Mouse (Mus musculus) heart, embryonic 16.5 days (tissue): ENCODE data around the gene Gpr171. TPM values are rescaled to one million over a fixed set of nuclear protein-coding genes. Genes with fewer than 3 reads are reported as not detected.
"Not testable (repeated sequence)": the region's sequence is repeated elsewhere in the genome, so short reads cannot be mapped to it uniquely, and the experiment has no call there.

ENCODE experiments used
- ATAC-seq: fragments of 200-750 bp; cut with Nextera tagmentation; replicated peaks from 2 replicates; pipeline ENCODE4 v1.8.0; 2017; ENCODE audit warnings: moderate number of reproducible peaks; ENCODE audit not compliant: insufficient read depth, low FRiP score; ENCODE audit errors: extremely low read depth
- H3K27ac ChIP-seq: fragments of 300-500 bp; sonication (generic); 2 replicates; pipeline ENCODE4 v1.5.1; 2014; ENCODE audit warnings: mild to moderate bottlenecking, low read length, control low read depth, moderate library complexity
- H3K27me3 ChIP-seq: fragments of 300-500 bp; sonication (generic); 2 replicates; pipeline ENCODE4 v1.6.1; 2014; ENCODE audit warnings: low read length, mixed read lengths; ENCODE audit not compliant: control insufficient read depth, insufficient read depth
- H3K36me3 ChIP-seq: fragments of 300-500 bp; sonication (generic); 2 replicates; pipeline ENCODE4 v1.6.1; 2014; ENCODE audit not compliant: control insufficient read depth, insufficient read depth
- H3K4me1 ChIP-seq: fragments of 300-500 bp; sonication (generic); 2 replicates; pipeline ENCODE4 v1.6.1; 2014; ENCODE audit warnings: low read length, mixed read lengths; ENCODE audit not compliant: control insufficient read depth, insufficient read depth
- H3K4me2 ChIP-seq: fragments of 300-500 bp; sonication (generic); 2 replicates; pipeline ENCODE4 v1.6.1; 2014; ENCODE audit warnings: low read depth, mild to moderate bottlenecking, control low read depth, low read length
- H3K4me3 ChIP-seq: fragments of 300-500 bp; sonication (generic); 2 replicates; pipeline ENCODE4 v1.5.1; 2014; ENCODE audit warnings: mild to moderate bottlenecking, control low read depth, low read length
- H3K9ac ChIP-seq: fragments of 300-500 bp; sonication (generic); 2 replicates; pipeline ENCODE4 v1.6.1; 2014; ENCODE audit warnings: low read length, control low read depth
- H3K9me3 ChIP-seq: fragments of 300-500 bp; sonication (generic); replicated peaks from 2 replicates; pipeline ENCODE4 v1.6.1; 2016; ENCODE audit warnings: low read length; ENCODE audit not compliant: control insufficient read depth
- WGBS: fragments of 180-500 bp; shearing (Covaris S2); extraction: QIAGEN DNeasy Blood & Tissue Kit; methylation state at CpG from one replicate; pipeline ENCODE4 v1.1.7; 2014; 5-methylcytosine and 5-hydroxymethylcytosine counted together
- polyA plus RNA-seq: library from polyadenylated mRNA; unstranded; fragments of >200 nt; fragmentation: Nextera tagmentation; extraction: Ambion mirVana; gene quantifications from 2 replicates; pipeline ENCODE4 v1.2.1, GENCODE M21; 2015

The Gpr171 gene
- polyA plus RNA-seq, 1 experiment from 2014 or later: 3.5 TPM

DNA sequence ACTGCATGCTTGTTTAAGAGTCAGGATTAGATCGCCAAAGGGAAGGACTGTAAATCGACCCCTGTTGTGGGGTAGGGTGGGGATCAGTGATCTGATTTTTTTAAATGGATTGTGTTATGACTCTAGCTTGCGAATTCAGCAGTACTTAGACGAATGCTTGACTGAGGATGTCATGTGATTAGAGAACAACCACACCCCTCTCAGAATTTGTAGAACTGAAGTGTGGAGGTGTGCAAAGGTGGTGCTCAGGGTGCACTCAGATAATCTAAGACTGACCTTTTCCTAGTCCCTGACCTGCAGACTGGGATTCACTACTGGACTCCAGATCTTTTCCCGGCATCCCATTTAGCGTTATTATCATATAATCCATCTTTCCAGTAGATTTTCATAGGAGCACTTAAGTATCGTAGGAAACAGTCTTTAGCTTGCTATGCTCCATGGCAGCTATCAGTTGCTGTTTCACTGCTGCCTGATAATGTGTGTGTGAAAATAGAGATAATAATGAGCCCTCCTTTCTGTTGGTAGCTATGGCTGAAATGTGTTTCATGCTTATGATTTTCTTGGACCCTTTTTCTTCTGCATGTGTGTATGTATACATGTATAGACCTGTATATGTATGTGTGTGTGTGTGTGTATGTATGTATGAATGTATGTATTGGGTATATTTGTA, 20.3 kb upstream of the Gpr171 start:
- Histone ChIP-seq H3K4me1 (peaks cover 17% of the 10 kb centered on the region), H3K27me3 (no peaks in the 10 kb centered on the region), H3K9me3 (no peaks in the 10 kb centered on the region), H3K4me3 (no peak overlapping the region), H3K27ac (no peak overlapping the region; the same call in 1 of the 2 replicates), H3K4me2 (no peak overlapping the region), H3K9ac (no peak overlapping the region), H3K36me3 (no peaks in the 10 kb centered on the region)
- no peak for ATAC-seq
- 62% methylated on average over 7 of the region's 7 CpGs for WGBS

DNA sequence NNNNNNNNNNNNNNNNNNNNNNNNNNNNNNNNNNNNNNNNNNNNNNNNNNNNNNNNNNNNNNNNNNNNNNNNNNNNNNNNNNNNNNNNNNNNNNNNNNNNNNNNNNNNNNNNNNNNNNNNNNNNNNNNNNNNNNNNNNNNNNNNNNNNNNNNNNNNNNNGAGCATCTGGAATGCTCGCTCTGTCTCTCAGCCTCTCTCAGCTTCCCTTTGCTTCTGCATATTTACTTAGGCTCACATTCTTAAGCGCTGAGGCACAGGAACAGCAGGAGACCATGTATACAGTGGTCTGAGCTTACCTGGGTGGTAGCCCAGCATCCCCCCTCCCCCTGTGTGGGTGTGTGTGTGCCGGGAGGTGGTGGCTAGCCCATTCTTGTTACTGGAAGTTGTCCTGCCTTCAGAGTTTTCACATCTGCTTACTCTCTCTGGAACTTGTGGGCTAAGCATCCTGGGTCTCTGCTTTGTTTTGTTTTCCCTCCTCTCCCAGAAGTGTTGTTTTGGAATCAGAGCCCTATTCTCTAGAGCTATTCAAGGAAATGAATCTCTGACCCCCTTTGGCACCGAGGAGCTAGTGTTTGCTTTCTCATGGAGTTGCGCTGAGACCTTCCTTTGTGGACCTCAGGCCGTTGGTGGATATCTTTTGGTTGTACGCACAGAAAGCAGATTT, 19.6 kb upstream of the Gpr171 start:
- no peak overlapping the region for H3K4me3 ChIP-seq
- H3K36me3 ChIP-seq: no peaks in the 10 kb centered on the region
- WGBS: 47% methylated on average over 7 of the region's 7 CpGs
- peaks cover 17% of the 10 kb centered on the region for H3K4me1 ChIP-seq
- peak overlapping the region; percentile 58 for H3K27ac ChIP-seq
- H3K27me3 ChIP-seq: no peaks in the 10 kb centered on the region
- ATAC-seq: no peak
- H3K9me3 ChIP-seq: no peaks in the 10 kb centered on the region
- no peak overlapping the region for H3K9ac ChIP-seq
- no peak overlapping the region for H3K4me2 ChIP-seq

DNA sequence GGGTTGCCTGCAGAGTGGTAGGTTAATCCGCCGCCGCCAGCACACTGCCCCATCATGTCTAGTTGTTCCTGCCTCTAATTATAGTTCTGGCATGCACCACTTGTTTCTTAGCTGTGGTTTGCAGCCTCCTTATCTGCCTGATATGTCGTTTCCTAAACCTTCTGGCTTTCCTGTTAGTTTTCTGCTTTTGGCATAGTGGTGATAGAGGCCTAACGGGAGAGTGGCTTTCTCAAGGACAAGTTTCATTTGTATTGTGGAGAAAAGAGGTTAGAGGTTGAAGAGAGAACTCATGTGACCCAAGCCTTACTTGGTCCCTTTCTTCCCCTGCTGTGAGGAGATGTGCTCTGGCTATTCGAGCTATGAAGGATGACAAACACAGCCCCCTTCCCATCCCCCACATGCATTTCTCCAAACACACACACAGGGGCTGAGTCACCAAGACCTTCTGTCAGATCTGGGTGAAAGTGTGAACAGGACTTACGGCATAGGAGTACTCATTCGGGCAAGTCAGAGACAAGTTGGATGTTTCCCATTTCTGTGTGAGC, 12.4 kb upstream of the Gpr171 start:
- peak overlapping the region; percentile 90 for H3K27ac ChIP-seq
- H3K36me3 ChIP-seq: peaks cover 2% of the 10 kb centered on the region; the same call in 1 of the 2 replicates
- peak overlapping the region; percentile 15; the same call in 1 of the 2 replicates for H3K9ac ChIP-seq
- H3K9me3 ChIP-seq: no peaks in the 10 kb centered on the region
- H3K4me3 ChIP-seq: 0 out of 2 replicates have a peak overlapping the region, but pooled peaks have one; percentile 8
- H3K4me1 ChIP-seq: peaks cover 15% of the 10 kb centered on the region
- H3K27me3 ChIP-seq: no peaks in the 10 kb centered on the region
- peak; percentile 88 for ATAC-seq
- WGBS: 14% methylated on average over 8 of the region's 8 CpGs
- peak overlapping the region; percentile 50 for H3K4me2 ChIP-seq

DNA sequence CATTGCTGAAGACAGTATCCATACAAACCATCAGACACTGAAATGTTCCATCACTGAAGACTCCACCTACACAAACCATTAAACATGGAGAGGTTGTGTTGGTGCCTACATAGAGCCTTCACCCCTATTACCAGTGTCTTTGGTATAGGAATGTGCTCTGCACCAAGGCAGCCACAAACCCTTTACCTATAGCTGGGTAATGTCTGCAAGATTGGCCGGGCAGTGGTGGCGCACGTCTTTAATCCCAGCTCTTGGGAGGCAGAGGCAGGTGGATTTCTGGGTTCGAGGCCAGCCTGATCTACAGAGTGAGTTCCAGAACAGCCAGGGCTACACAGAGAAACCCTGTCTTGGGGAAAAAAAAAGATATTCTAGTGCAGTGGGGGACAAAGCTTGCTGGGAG, 11.7 kb upstream of the Gpr171 start:
- H3K27ac ChIP-seq: peak overlapping the region; percentile 90
- WGBS: 85% methylated on average over 4 of the region's 4 CpGs
- ATAC-seq: not testable (repeated sequence)

DNA sequence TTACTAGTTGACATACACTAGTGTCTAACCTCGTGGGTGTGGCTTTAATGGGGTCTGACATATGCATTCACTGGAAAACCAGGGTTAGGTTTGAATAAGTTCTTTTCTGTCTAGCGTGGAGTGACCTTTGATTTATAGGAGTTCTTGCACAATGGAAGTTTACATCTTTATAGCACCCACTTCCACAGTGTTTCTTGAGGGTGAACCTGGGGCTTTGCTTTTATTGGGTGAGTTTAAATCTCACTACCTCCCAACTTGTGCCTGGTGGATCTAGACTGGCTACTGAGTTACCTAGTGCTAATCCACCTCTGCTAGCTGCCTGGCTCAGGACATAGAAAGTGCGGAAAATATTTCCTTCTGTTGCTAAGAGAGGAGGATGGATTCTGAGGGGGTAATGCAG, 10.3 kb upstream of the Gpr171 start:
- 85% methylated on average over 3 of the region's 3 CpGs for WGBS
- H3K4me1 ChIP-seq: peaks cover 15% of the 10 kb centered on the region
- H3K27ac ChIP-seq: no peak overlapping the region
- no peak overlapping the region for H3K9ac ChIP-seq
- peaks cover 2% of the 10 kb centered on the region; the same call in 1 of the 2 replicates for H3K36me3 ChIP-seq
- no peak for ATAC-seq
- no peak overlapping the region for H3K4me3 ChIP-seq
- H3K4me2 ChIP-seq: no peak overlapping the region
- no peaks in the 10 kb centered on the region for H3K27me3 ChIP-seq
- no peaks in the 10 kb centered on the region for H3K9me3 ChIP-seq

More for the DNA sequence above, 11.7 kb upstream of the Gpr171 start:
- not testable (repeated sequence) for H3K36me3 ChIP-seq, H3K4me3 ChIP-seq, H3K9me3 ChIP-seq, H3K4me2 ChIP-seq, H3K9ac ChIP-seq, H3K27me3 ChIP-seq
- peaks cover 15% of the 10 kb centered on the region for H3K4me1 ChIP-seq

DNA sequence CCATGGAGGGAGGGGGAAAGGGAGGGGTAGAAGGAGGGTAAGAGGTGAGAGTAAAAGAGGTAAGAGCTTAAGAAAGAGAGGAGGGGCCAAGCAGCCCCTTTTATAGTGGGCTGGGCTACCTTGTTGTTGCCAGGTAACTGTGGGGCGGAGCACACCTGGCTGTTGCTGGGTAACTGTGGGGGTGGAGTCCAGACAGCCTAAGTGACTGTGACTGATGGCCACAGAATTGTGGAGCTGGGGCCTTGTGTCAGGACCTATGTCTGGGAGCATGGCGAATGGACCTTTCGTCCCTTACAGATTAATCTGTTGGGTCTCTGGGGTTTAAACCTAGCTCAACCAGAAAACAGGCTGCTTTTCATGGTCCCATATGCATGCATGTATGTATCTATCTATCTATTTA, 8.2 kb upstream of the Gpr171 start:
- H3K27me3 ChIP-seq, H3K36me3 ChIP-seq, H3K9ac ChIP-seq, H3K27ac ChIP-seq, H3K9me3 ChIP-seq, ATAC-seq, H3K4me3 ChIP-seq, H3K4me2 ChIP-seq: not testable (repeated sequence)
- 92% methylated on average over 3 of the region's 3 CpGs for WGBS
- H3K4me1 ChIP-seq: peaks cover 16% of the 10 kb centered on the region

DNA sequence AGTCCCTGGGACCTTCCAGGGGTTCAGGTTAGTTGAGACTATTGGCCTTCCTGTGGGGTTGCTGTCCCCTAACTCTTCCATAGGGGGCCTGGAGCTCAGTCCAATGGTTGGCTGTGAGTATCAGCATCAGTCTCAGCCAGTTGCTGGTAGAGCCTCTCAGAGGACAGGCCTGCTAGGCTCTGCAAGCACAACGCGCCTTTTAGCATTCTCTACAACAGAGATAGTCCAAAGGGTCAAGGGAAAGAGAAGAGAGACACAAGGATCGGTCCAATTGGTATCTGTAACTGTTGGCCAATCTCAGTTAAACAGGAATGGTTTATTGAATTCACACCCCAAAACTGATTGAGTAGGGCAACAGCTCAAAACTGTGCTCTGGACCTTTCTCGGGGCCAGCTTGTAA, 5.8 kb upstream of the Gpr171 start:
- no peaks in the 10 kb centered on the region for H3K27me3 ChIP-seq
- WGBS: 94% methylated on average over 4 of the region's 4 CpGs
- H3K27ac ChIP-seq: no peak overlapping the region
- no peak overlapping the region for H3K4me3 ChIP-seq
- H3K9ac ChIP-seq: no peak overlapping the region
- no peak overlapping the region for H3K4me2 ChIP-seq
- H3K9me3 ChIP-seq: no peaks in the 10 kb centered on the region
- peaks cover 9% of the 10 kb centered on the region for H3K4me1 ChIP-seq
- H3K36me3 ChIP-seq: no peaks in the 10 kb centered on the region
- no peak for ATAC-seq

DNA sequence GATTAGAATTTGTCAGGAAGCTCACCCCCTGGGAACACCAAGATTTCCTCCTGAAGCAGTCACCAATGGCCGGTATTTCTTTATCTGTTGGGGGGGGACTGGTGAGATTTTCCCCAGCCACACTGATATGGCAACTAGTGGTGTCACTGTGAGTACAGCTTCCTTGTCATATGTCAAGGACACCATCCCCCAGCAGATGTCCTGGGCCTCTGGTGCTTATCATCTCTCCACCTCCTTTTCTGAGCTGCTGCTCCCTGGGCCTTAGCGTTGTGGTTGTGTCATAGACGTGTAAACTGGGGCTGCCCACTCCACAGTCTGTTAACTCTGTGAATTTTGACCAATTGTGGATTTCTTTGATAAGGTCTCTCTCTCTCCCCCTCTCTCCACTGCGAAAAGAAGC, 2.8 kb upstream of the Gpr171 start:
- no peak overlapping the region for H3K4me3 ChIP-seq
- WGBS: 26% methylated on average over 4 of the region's 4 CpGs
- H3K36me3 ChIP-seq: no peaks in the 10 kb centered on the region
- no peaks in the 10 kb centered on the region for H3K27me3 ChIP-seq
- peaks cover 9% of the 10 kb centered on the region for H3K4me1 ChIP-seq
- ATAC-seq: no peak
- H3K9ac ChIP-seq: no peak overlapping the region
- no peak overlapping the region for H3K4me2 ChIP-seq
- H3K27ac ChIP-seq: peak overlapping the region; percentile 18; the same call in 1 of the 2 replicates
- no peaks in the 10 kb centered on the region for H3K9me3 ChIP-seq

DNA sequence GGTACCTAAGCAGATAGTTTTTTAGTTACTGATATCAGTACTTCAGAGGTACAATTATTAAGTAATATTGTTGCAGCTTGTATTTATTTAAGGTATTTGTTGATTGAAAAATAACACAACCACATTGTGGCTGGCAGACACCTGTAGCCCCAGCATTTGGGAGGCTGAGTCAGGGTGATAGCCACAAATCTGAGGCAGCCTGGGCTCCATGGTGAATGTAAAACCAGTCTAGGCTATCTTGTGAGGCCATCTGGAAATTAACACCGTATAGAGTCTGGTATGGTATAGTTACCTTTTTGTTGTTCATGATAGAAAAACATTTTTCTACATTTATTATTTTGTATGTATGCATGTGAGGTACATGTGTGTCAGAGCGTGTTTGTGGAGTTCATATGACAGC, 525 bp upstream of the Gpr171 start:
- no peak overlapping the region for H3K4me3 ChIP-seq
- no peak overlapping the region for H3K4me2 ChIP-seq
- H3K9me3 ChIP-seq: no peaks in the 10 kb centered on the region
- H3K27me3 ChIP-seq: no peaks in the 10 kb centered on the region
- peaks cover 9% of the 10 kb centered on the region for H3K4me1 ChIP-seq
- no peak overlapping the region for H3K27ac ChIP-seq
- H3K9ac ChIP-seq: no peak overlapping the region
- H3K36me3 ChIP-seq: no peaks in the 10 kb centered on the region
- ATAC-seq: no peak
- WGBS: 88% methylated on average over 2 of the region's 2 CpGs
